Mouse (Mus musculus) liver (tissue): ENCODE measurements at regions not wholly inside any gene's neighbourhood (a gene's known extent, or its start where the extent isn't known, plus 50 kb on each side); places are given as distances from the start of the nearest gene placed in this dataset.
A peak's percentile ranks its signal among the peaks of the same experiment; 100 is the strongest.
"Not testable (repeated sequence)": the region's sequence is repeated elsewhere in the genome, so short reads cannot be mapped to it uniquely, and the experiment has no call there.

Source experiments
- DNase-seq: peaks from one replicate; pipeline ENCODE4 v3.0.0-alpha.2; 2020; ENCODE audit warnings: mixed read lengths

DNA sequence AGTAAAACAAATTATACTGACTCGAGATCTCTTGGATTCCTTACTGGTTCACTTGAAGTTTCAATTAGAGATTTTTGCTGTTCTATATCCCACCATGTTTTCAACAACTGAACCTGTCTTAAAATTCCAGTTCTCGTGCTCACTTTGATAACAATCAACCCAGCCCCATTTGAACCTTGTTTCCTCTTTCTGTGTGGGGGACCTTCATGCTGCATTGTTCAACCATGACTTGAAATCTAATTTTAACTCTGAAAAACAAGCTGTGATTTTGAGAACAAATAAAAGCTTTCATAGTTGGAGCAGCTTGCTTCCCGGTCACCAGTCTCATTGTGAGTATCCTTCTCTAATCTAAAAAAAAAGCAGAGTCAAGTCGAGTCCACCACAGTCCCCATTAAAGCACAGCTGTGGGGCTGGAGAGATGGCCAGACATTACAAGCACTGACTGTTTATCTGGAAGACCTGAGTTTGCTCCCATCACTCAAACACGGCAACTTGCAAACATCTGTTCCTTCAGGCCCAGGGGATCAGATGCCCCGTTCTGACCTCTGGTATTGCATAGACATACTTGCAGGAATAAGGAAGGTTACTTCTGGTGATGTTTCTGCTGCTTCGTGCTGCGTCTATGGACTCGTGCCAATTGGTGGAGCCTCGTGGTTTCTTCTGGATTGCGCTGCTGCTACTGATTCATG lies 251.7 kb downstream of the Diras2 start:
- no peak for DNase-seq

GRCm38 (mm10) chr13:52279970-52280348 lies 251.1 kb downstream of the Diras2 start:
- no peak for DNase-seq

GRCm38 (mm10) chr13:52281271-52281670 lies 249.8 kb downstream of the Diras2 start:
- no peak for DNase-seq

- no peak for DNase-seq
These were observed 248.6 kb downstream of the Diras2 start for GRCm38 (mm10) chr13:52282500-52282899.

DNA sequence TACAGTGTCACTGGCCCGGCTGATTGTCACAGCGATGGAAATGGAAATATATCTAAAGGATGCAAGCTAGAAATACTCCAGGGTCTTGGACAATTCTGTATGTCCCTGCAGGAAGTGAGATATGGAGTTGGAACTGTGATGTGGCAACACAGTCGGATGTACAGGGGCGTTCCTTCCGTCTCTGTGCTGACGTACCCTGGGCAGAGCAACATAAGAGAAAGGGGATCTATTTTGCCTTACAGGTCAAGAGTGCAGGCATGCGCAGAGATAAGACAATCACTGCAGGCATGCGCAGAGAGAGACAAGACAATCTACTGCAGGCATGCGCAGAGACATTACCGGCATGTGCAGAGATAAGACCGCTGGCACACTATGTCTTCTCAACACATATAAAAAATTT lies 247.6 kb downstream of the Diras2 start:
- DNase-seq: peak; percentile 32

DNA sequence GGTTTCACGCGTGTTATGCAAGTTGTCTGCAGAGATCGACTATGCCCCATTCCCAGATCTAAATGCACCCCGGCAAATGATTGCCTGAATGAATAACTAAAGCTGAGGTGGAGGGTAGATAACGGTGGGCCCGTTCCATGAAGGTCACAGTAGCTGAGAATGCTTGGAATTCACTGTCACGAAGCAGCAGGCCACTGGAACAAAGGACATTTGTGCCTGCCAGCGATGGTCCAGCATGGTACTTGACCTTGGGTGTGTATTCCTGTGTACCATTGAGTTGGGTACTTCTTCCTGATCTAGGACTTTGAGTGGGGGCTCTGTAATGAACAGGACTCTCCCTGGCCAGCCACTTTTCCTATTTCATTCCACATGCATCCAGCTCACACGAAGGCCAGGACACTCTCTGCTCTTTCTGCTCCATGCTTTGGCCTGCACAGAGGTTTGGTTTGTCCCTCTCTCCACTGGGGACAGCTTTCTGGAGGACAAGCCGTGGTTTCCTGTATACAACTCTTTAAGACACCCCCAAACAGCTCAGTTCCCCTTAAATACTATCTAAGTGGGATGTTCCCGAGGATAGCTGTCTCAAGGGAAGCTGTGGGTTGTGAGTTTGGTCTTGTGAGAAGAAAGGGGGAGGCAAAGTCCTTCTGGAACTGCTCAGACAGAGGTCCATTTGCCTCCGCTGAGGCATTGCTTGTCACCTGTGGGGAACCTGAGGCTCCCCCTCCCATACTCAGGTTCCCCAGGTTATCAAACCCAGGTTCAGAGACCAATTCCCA lies 246.9 kb downstream of the Diras2 start:
- DNase-seq: no peak

- no peak for DNase-seq
These were observed 242.7 kb downstream of the Diras2 start for GRCm38 (mm10) chr13:52288400-52288799.

- DNase-seq: no peak
These were observed 235.2 kb downstream of the Diras2 start for GRCm38 (mm10) chr13:52295847-52296246.

- no peak for DNase-seq
These were observed 234.4 kb downstream of the Diras2 start for GRCm38 (mm10) chr13:52296541-52297276.

DNA sequence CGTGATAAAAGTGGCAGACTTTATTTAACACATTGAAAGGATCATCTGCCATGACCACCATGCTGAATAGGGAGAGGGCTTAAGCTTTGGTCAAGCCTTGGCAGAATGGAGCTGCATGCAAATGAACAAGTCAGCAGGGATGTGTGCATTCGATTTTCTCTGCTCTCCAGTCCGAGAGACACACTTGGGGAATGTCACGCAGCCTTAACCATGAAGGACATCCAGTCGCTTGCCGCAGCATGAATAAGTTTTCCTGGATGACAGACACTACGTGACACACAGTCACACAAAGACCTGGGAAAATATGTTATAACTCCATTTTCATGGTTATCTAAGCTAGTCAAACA lies 233.8 kb downstream of the Diras2 start:
- no peak for DNase-seq

- DNase-seq: no peak
These were observed 232.7 kb downstream of the Diras2 start for GRCm38 (mm10) chr13:52298362-52298761.

GRCm38 (mm10) chr13:52305328-52305727 lies 225.8 kb downstream of the Diras2 start:
- DNase-seq: not testable (repeated sequence)

- DNase-seq: no peak
These were observed 224.2 kb downstream of the Diras2 start for GRCm38 (mm10) chr13:52306783-52307440.

DNA sequence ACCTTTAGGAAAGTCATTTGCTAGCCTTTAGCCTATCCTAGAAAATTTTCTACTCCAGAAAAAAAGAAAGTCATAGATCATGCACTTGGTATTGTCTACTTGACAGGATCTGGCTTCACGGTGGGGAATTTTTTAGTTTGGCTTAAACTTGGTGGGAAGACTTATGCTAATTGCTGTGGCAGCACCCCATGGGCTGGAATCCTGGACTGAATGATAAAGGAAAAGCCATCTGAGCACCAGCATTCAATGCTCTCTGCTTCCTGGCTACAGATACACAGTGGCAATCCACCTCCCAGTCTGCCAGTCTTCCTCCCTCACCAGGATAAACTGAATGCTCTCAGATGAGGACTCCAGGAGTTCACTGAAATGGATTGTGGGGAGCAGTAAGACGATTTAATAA lies 220.1 kb downstream of the Diras2 start:
- DNase-seq: no peak

GRCm38 (mm10) chr13:52318276-52318675 lies 212.8 kb downstream of the Diras2 start:
- DNase-seq: no peak

GRCm38 (mm10) chr13:52323691-52324090 lies 207.4 kb downstream of the Diras2 start:
- no peak for DNase-seq

DNA sequence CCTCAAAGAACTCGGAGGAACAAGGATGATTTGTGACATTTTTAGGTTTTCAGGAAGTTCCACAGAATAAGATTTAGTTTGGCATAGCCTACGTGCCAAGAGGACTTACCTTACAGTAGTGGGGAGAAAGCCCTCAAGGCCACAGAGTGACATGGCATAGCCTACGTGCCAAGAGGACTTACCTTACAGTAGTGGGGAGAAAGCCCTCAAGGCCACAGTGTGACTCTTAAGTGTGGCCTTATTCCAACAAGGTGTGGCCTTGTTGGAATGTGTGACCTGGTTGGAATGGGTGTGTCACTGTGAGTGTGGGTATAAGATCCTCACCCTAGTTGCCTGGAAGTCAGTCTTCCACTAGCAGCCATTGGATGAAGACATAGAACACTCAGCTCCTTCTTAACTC lies 206.7 kb downstream of the Diras2 start:
- DNase-seq: not testable (repeated sequence)

DNA sequence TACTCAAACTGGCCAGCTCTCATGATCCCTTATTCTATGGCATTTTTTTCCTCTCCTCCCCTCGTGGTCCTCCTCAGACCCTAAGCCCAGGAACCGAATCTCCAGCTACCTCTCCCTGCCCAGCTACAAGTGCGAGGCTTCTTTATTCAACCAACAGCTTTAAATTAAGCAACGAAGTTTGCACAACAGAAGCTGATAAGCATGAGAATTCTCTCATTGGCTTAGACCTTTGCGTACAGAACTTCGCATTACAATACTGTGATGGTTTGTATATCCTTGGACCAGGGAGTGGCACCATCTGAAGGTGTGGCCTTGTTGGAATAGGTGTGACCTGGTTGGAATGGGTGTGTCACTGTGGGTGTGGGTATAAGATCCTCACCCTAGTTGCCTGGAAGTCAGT lies 205.4 kb downstream of the Diras2 start:
- not testable (repeated sequence) for DNase-seq

- DNase-seq: no peak
These were observed 203.3 kb downstream of the Diras2 start for GRCm38 (mm10) chr13:52327734-52328133.

DNA sequence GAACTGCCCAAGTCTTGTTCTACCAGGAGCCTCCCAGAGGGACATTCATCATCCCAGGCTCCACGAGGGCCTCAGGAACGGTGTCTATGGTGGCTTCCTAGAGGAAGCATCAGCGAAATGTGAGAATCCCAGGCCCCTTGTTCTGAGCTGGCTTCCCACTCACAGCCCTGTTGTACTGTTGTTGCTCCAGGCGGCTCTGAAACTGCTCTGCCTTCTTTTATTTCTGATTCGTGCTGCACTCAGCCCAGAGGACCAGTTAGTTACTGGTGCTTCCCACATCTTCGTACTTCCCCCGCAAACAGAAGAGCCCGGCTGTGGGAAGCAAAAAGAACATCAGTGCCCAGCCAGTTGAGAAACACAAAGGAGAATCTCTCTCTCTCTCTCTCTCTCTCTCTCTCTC lies 202.3 kb downstream of the Diras2 start:
- no peak for DNase-seq

DNA sequence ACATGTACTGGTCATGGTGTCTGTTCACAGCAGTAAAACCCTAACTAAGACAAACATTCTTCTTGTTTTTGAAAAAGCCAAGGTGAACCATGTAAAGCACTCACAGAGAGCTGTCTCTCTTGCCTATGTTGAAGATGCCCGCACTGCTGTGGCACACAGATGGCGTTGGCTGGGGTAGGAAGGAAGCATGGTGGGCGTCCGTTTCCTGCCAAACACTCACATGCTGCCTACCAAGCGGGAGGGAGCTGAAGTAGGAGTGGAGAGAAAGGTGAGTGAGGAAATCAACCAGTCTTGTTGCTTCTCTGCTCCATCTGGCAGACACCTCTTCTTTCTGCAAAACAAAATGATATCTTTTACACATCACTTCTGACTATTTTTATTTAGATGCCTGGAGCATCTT lies 200.0 kb downstream of the Diras2 start:
- DNase-seq: no peak

- DNase-seq: no peak
These were observed 196.1 kb downstream of the Diras2 start for GRCm38 (mm10) chr13:52334962-52335361.

- DNase-seq: no peak
These were observed 193.1 kb downstream of the Diras2 start for GRCm38 (mm10) chr13:52337936-52338335.
